Mouse (Mus musculus) heart, embryonic 14.5 days (tissue): ENCODE data around the gene Hjurp. TPM values are rescaled to one million over a fixed set of nuclear protein-coding genes. Genes with fewer than 3 reads are reported as not detected.
A peak's percentile ranks its signal among the peaks of the same experiment; 100 is the strongest.

ENCODE experiments used
- ATAC-seq: fragments of 200-750 bp; cut with Nextera tagmentation; 2 replicates; pipeline ENCODE4 v1.8.0; 2017; ENCODE audit warnings: low read depth, moderate TSS enrichment; ENCODE audit not compliant: insufficient number of reproducible peaks, insufficient read depth, low FRiP score
- H3K27ac ChIP-seq, 2 experiments: fragments of 200-500 bp in 1 of 2; fragments of 300-500 bp in 1 of 2; sonication (generic) in 1 of 2; replicated peaks in 1 of 2; 2 replicates each; pipeline ENCODE4 v1.5.1; 2012 to 2014; ENCODE audit warnings: low read depth in 2 of 2, low read length in 2 of 2, control low read depth in 1 of 2, mild to moderate bottlenecking in 1 of 2, mixed read lengths in 1 of 2; ENCODE audit not compliant: control insufficient read depth in 1 of 2, insufficient read depth in 1 of 2
- H3K27me3 ChIP-seq: fragments of 300-500 bp; sonication (generic); 2 replicates; pipeline ENCODE4 v1.6.1; 2014; ENCODE audit warnings: mild to moderate bottlenecking, low read length, control low read depth; ENCODE audit not compliant: control insufficient read depth, insufficient read depth
- H3K36me3 ChIP-seq: fragments of 300-500 bp; sonication (generic); 2 replicates; pipeline ENCODE4 v1.6.1; 2014; ENCODE audit warnings: mild to moderate bottlenecking, control low read depth, low read length, mixed read lengths; ENCODE audit not compliant: control insufficient read depth, insufficient read depth
- H3K4me1 ChIP-seq, 2 experiments: fragments of 200-500 bp in 1 of 2; fragments of 300-500 bp in 1 of 2; sonication (generic) in 1 of 2; 2 replicates each; pipeline ENCODE4 v1.6.1; 2012 to 2014; ENCODE audit warnings: low read length in 2 of 2, control low read depth in 1 of 2, mixed read lengths in 1 of 2; ENCODE audit not compliant: control insufficient read depth in 2 of 2, insufficient read depth in 2 of 2
- H3K4me2 ChIP-seq: fragments of 300-500 bp; sonication (generic); 2 replicates; pipeline ENCODE4 v1.6.1; 2014; ENCODE audit warnings: mild to moderate bottlenecking, low read length
- H3K4me3 ChIP-seq, 2 experiments: fragments of 200-500 bp in 1 of 2; fragments of 300-500 bp in 1 of 2; sonication (generic) in 1 of 2; 2 replicates each; pipeline ENCODE4 v1.5.1; 2012 to 2014; ENCODE audit warnings: low read length in 2 of 2, mild to moderate bottlenecking in 2 of 2, control low read depth in 1 of 2, low read depth in 1 of 2, moderate library complexity in 1 of 2; ENCODE audit not compliant: control insufficient read depth in 1 of 2, insufficient read depth in 1 of 2
- H3K9ac ChIP-seq: fragments of 300-500 bp; sonication (generic); 2 replicates; pipeline ENCODE4 v1.6.1; 2014; ENCODE audit warnings: mild to moderate bottlenecking, low read length
- H3K9me3 ChIP-seq: fragments of 300-500 bp; sonication (generic); 2 replicates; pipeline ENCODE4 v1.6.1; 2016; ENCODE audit warnings: low read length, control low read depth; ENCODE audit not compliant: control insufficient read depth
- WGBS: fragments of 180-500 bp; shearing (Covaris S2); extraction: QIAGEN DNeasy Blood & Tissue Kit; methylation state at CpG from one replicate; pipeline ENCODE4 v1.1.7; 2014; 5-methylcytosine and 5-hydroxymethylcytosine counted together
- polyA plus RNA-seq: library from polyadenylated mRNA; unstranded; fragments of >200 nt; fragmentation: Nextera tagmentation; extraction: Ambion mirVana; gene quantifications from 2 replicates; pipeline ENCODE4 v1.2.1, GENCODE M21; 2014

The Hjurp gene
- polyA plus RNA-seq, 1 experiment from 2014 or later: 104 TPM

- ATAC-seq: no peak
- H3K27ac ChIP-seq: no peak overlapping the region
- no peaks in the 10 kb centered on the region for H3K36me3 ChIP-seq
- no peak overlapping the region for H3K4me3 ChIP-seq
- no peak overlapping the region for H3K4me2 ChIP-seq
- H3K9me3 ChIP-seq: peaks cover 67% of the 10 kb centered on the region
- no peaks in the 10 kb centered on the region for H3K4me1 ChIP-seq
- 31% methylated on average over 3 of the region's 3 CpGs for WGBS
- no peaks in the 10 kb centered on the region for H3K27me3 ChIP-seq
- H3K9ac ChIP-seq: no peak overlapping the region
These were observed 10.8 kb upstream of the Hjurp start for GRCm38 (mm10) chr1:88288056-88288788.

- Histone ChIP-seq H3K4me1 (no peaks in the 10 kb centered on the region), H3K9me3 (peaks cover 70% of the 10 kb centered on the region), H3K36me3 (no peaks in the 10 kb centered on the region), H3K9ac (no peak overlapping the region), H3K27me3 (no peaks in the 10 kb centered on the region), H3K4me3 (no peak overlapping the region), H3K27ac (no peak overlapping the region), H3K4me2 (no peak overlapping the region)
- ATAC-seq: no peak
- WGBS: 35% methylated on average over 5 of the region's 5 CpGs
These were observed 10.2 kb upstream of the Hjurp start for GRCm38 (mm10) chr1:88287697-88287980.

- H3K27ac ChIP-seq: no peak overlapping the region
- H3K4me1 ChIP-seq: no peaks in the 10 kb centered on the region
- H3K9ac ChIP-seq: no peak overlapping the region
- 65% methylated on average over 13 of the region's 13 CpGs for whole genome bisulfite sequencing
- H3K4me2 ChIP-seq: no peak overlapping the region
- H3K27me3 ChIP-seq: no peaks in the 10 kb centered on the region
- H3K9me3 ChIP-seq: peaks cover 69% of the 10 kb centered on the region
- no peak overlapping the region for H3K4me3 ChIP-seq
- no peaks in the 10 kb centered on the region for H3K36me3 ChIP-seq
- ATAC-seq: no peak
These were observed 9.7 kb upstream of the Hjurp start for GRCm38 (mm10) chr1:88286887-88287696.

- Histone ChIP-seq H3K27me3 (no peaks in the 10 kb centered on the region), H3K36me3 (no peaks in the 10 kb centered on the region), H3K9ac (no peak overlapping the region), H3K4me1 (no peaks in the 10 kb centered on the region), H3K4me2 (no peak overlapping the region), H3K27ac (no peak overlapping the region), H3K4me3 (no peak overlapping the region), H3K9me3 (peaks cover 64% of the 10 kb centered on the region)
- no peak for ATAC-seq
- 75% methylated on average over 15 of the region's 15 CpGs for WGBS
These were observed 8.9 kb upstream of the Hjurp start for GRCm38 (mm10) chr1:88286136-88286845.

- H3K36me3 ChIP-seq: no peaks in the 10 kb centered on the region
- 62% methylated on average over 5 of the region's 5 CpGs for WGBS
- H3K4me1 ChIP-seq: no peaks in the 10 kb centered on the region
- ATAC-seq: no peak
- no peaks in the 10 kb centered on the region for H3K27me3 ChIP-seq
- no peak overlapping the region for H3K27ac ChIP-seq
- H3K4me3 ChIP-seq: no peak overlapping the region
- peaks cover 61% of the 10 kb centered on the region for H3K9me3 ChIP-seq
- no peak overlapping the region for H3K4me2 ChIP-seq
- H3K9ac ChIP-seq: no peak overlapping the region
These were observed 8.2 kb upstream of the Hjurp start for GRCm38 (mm10) chr1:88285652-88286051.

- WGBS: 57% methylated on average over 7 of the region's 7 CpGs
- H3K27ac ChIP-seq: no peak overlapping the region
- ATAC-seq: no peak
- peaks cover 54% of the 10 kb centered on the region for H3K9me3 ChIP-seq
- H3K36me3 ChIP-seq: no peaks in the 10 kb centered on the region
- no peak overlapping the region for H3K4me2 ChIP-seq
- H3K27me3 ChIP-seq: no peaks in the 10 kb centered on the region
- no peaks in the 10 kb centered on the region for H3K4me1 ChIP-seq
- no peak overlapping the region for H3K4me3 ChIP-seq
- no peak overlapping the region for H3K9ac ChIP-seq
These were observed 7.5 kb upstream of the Hjurp start for GRCm38 (mm10) chr1:88284946-88285320.

- peak; percentile 8; the same call in 1 of the 2 replicates for ATAC-seq
- Histone ChIP-seq H3K9ac (no peak overlapping the region), H3K4me1 (no peaks in the 10 kb centered on the region), H3K27me3 (no peaks in the 10 kb centered on the region), H3K9me3 (peaks cover 52% of the 10 kb centered on the region), H3K27ac (no peak overlapping the region), H3K4me2 (no peak overlapping the region), H3K36me3 (no peaks in the 10 kb centered on the region), H3K4me3 (no peak overlapping the region)
- 53% methylated on average over 10 of the region's 10 CpGs for WGBS
These were observed 7.0 kb upstream of the Hjurp start for GRCm38 (mm10) chr1:88284228-88284945.
